Mouse (Mus musculus) myocyte (in vitro differentiated cells): ENCODE results near the gene D6Ertd527e.

Source experiments
- MAX ChIP-seq: IDR thresholded peaks from one replicate; pipeline ENCODE4 v1.6.1; 2011; ENCODE audit warnings: low read depth, mild to moderate bottlenecking, control low read depth
- MYOD1 ChIP-seq, 3 experiments: IDR thresholded peaks; one replicate each; pipeline ENCODE4 v1.6.1; 2011; ENCODE audit warnings: control low read depth in 2 of 3, low read depth in 2 of 3, mild to moderate bottlenecking in 2 of 3, moderate library complexity in 1 of 3; ENCODE audit not compliant: insufficient read length in 2 of 3, control insufficient read depth in 1 of 3
- POLR2A ChIP-seq: IDR thresholded peaks from one replicate; pipeline ENCODE4 v1.6.1; 2011; ENCODE audit warnings: low read depth, mild to moderate bottlenecking, control low read depth, moderate library complexity; ENCODE audit not compliant: insufficient read length
- TCF12 ChIP-seq: IDR thresholded peaks from one replicate; pipeline ENCODE4 v1.6.1; 2011; ENCODE audit warnings: mild to moderate bottlenecking, control low read depth; ENCODE audit not compliant: poor library complexity, insufficient read depth, severe bottlenecking

DNA sequence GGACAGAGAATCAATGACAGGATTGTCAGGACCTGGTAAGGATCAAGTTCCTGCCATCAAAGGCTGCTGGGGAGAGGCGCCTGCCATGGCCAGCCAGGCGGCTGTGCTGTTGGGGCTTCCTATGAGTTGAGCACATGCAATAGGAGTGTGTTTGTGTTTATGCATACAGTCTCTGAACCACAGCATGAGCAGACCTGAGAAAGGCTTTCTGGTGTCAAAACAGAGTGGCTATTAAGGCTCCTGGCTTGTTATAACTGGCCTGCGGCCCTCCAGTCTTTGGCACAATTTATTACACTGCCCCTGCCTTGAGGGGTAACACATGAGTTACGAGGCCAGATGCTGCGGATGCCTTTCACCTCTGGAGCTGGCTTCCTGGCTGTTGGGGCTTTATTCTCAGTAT lies 55.6 kb downstream of the D6Ertd527e start:
- TF ChIP-seq TCF12, result no peak
- no peak for TF ChIP-seq MYOD1 (IDR thresholded peaks at IDR 0.05; ENCODE audit: control insufficient read depth in 1 of 3, insufficient read length in 2 of 3, low read depth in 2 of 3)
- no peak for TF ChIP-seq POLR2A
- no peak for TF ChIP-seq MAX
